Mouse (Mus musculus) myocyte (in vitro differentiated cells): ENCODE measurements at regions not wholly inside any gene's neighbourhood (a gene's known extent, or its start where the extent isn't known, plus 50 kb on each side); places are given as distances from the start of the nearest gene placed in this dataset.

ENCODE experiments used
- E2F4 ChIP-seq: IDR thresholded peaks from one replicate; pipeline ENCODE4 v1.6.1; 2011; ENCODE audit warnings: mild to moderate bottlenecking, control low read depth, moderate library complexity; ENCODE audit not compliant: insufficient read depth
- POLR2AphosphoS2 ChIP-seq: IDR thresholded peaks from one replicate; pipeline ENCODE4 v1.6.1; 2011; ENCODE audit warnings: low read depth, control low read depth; ENCODE audit not compliant: insufficient read length
- REST ChIP-seq: IDR thresholded peaks from one replicate; pipeline ENCODE4 v1.6.1; 2011; ENCODE audit warnings: mild to moderate bottlenecking, control low read depth, moderate library complexity; ENCODE audit not compliant: insufficient read depth, insufficient read length
- TCF3 ChIP-seq: IDR thresholded peaks from one replicate; pipeline ENCODE4 v1.6.1; 2011; ENCODE audit warnings: low read depth, control low read depth; ENCODE audit not compliant: insufficient read length

DNA sequence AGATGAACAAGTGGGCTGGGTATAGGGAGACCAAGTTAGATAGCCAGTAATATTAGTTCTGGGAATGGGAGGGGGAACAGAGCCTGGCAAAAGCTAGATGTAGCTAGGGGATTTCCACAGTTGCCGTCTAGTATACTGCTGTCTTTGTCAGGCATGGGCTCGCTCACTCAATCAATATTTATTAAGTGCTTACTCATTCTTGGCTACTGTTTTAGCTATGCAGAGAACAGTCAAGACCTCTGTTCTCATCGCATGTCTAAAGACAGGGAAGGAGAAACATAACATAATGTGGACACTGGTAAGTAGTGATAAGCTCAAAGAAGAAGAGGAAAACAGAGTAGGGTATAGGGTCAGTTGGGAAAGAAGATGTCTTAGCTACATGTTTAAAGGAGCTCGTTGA lies 173.4 kb downstream of the Gm5426 start:
- TF ChIP-seq POLR2AphosphoS2, result no peak
- no peak for TF ChIP-seq REST
- no peak for TF ChIP-seq E2F4
- TF ChIP-seq TCF3, result no peak
